In genomic region chr13:98205111-98205510, GRCm38 (mm10) we compare ENCODE assay signal across 9 mouse cellular contexts. TPM values are rescaled to one million over a fixed set of nuclear protein-coding genes. Genes with fewer than 3 reads are reported as not detected.
A peak's percentile ranks its signal among the peaks of the same experiment; 100 is the strongest.
DNase-seq lines count a peak whose midpoint lies in the region; ATAC-seq and TF ChIP-seq lines count a peak whose summit lies in the region.
"Had no signal": no experiment of that assay in that cellular context is flagged by ENCODE, and none has a peak within 500 bp of the region (broad histone marks: within the 10 kb centered on the region; RNA-seq: fewer than 3 reads in every experiment).

No protein-coding gene starts in this region.

- no peak for DNase-seq in heart, postnatal 0 days (ENCODE audit: low spot score)
- DNase-seq in heart, postnatal 36 days: no peak
- peak; percentile 39 for DNase-seq in embryo, embryonic 9.5 days (ENCODE audit: extremely low spot score)
- no peak for DNase-seq in midbrain, postnatal 0 days (ENCODE audit: low spot score)
- no peak for DNase-seq in urinary bladder, adult 2 months (ENCODE audit: low spot score)
- no peak for DNase-seq in right cerebral cortex, postnatal 14 days
- no peak for DNase-seq in gastrocnemius, postnatal 10 days

- H3K36me3 ChIP-seq in heart, postnatal 0 days (replicated peaks; ENCODE audit: control insufficient read depth, insufficient read depth, low read length): no peaks in the 10 kb centered on the region
- no peaks in the 10 kb centered on the region for H3K36me3 ChIP-seq in hindbrain, embryonic 13.5 days
- no peaks in the 10 kb centered on the region for H3K36me3 ChIP-seq in midbrain, postnatal 0 days (ENCODE audit: insufficient read depth, low read length)
- H3K36me3 ChIP-seq: G1E had no signal

- H3K9me3 ChIP-seq in heart, postnatal 0 days (replicated peaks; ENCODE audit: control insufficient read depth, low read length): no peaks in the 10 kb centered on the region
- no peaks in the 10 kb centered on the region for H3K9me3 ChIP-seq in hindbrain, embryonic 13.5 days
- H3K9me3 ChIP-seq in midbrain, postnatal 0 days (ENCODE audit: low read length): no peaks in the 10 kb centered on the region
- H3K9me3 ChIP-seq: G1E had no signal

- no peak for TF ChIP-seq EP300 in heart, postnatal 0 days (IDR thresholded peaks at IDR 0.05; ENCODE audit: low read depth)

- H3K27ac ChIP-seq in heart, postnatal 0 days (ENCODE audit: low read depth): no peak overlapping the region
- H3K27ac ChIP-seq in hindbrain, embryonic 13.5 days: peak overlapping the region; percentile 52
- no peak overlapping the region for H3K27ac ChIP-seq in midbrain, postnatal 0 days (ENCODE audit: low read depth, low read length)

- H3K27me3 ChIP-seq in heart, postnatal 0 days (ENCODE audit: control insufficient read depth, insufficient read depth, low read length): peaks cover 7% of the 10 kb centered on the region; the same call in 1 of the 2 replicates
- peaks cover 16% of the 10 kb centered on the region for H3K27me3 ChIP-seq in hindbrain, embryonic 13.5 days
- no peaks in the 10 kb centered on the region for H3K27me3 ChIP-seq in midbrain, postnatal 0 days (ENCODE audit: insufficient read depth, low read length)

- H3K4me3 ChIP-seq in heart, postnatal 0 days (ENCODE audit: low read depth, low read length): peak overlapping the region; percentile 69
- peak overlapping the region; percentile 61 for H3K4me3 ChIP-seq in hindbrain, embryonic 13.5 days
- peak overlapping the region; percentile 74; the same call in 1 of the 2 replicates for H3K4me3 ChIP-seq in midbrain, postnatal 0 days (ENCODE audit: low read depth, low read length)

- peaks cover 11% of the 10 kb centered on the region for H3K4me1 ChIP-seq in heart, postnatal 0 days (ENCODE audit: control insufficient read depth, insufficient read depth)
- H3K4me1 ChIP-seq in hindbrain, embryonic 13.5 days (replicated peaks): peaks cover 18% of the 10 kb centered on the region
- no peaks in the 10 kb centered on the region for H3K4me1 ChIP-seq in midbrain, postnatal 0 days (ENCODE audit: insufficient read depth, low read length)

- TF ChIP-seq CTCF in heart, postnatal 0 days (IDR thresholded peaks at IDR 0.05; ENCODE audit: low read depth): no peak
- TF ChIP-seq CTCF in midbrain, postnatal 0 days (IDR thresholded peaks at IDR 0.05): no peak

- ATAC-seq in heart, postnatal 0 days (ENCODE audit: insufficient read depth, low read depth): no peak
- ATAC-seq in hindbrain, embryonic 13.5 days (ENCODE audit: low FRiP score): peak; percentile 32; the same call in 1 of the 2 replicates
- ATAC-seq in midbrain, postnatal 0 days (ENCODE audit: low FRiP score): no peak

- intact Hi-C loops in heart, postnatal 36 days (cut with DNase I): loop anchor here (5.0 kb wide), 1 partner anchor 83 kb away; no protein-coding TSS in a partner anchor

- no peak overlapping the region for H3K9ac ChIP-seq in heart, postnatal 0 days (replicated peaks; ENCODE audit: low read depth, low read length)
- H3K9ac ChIP-seq in hindbrain, embryonic 13.5 days: no peak overlapping the region
- no peak overlapping the region for H3K9ac ChIP-seq in midbrain, postnatal 0 days (replicated peaks; ENCODE audit: low read length, poor library complexity, severe bottlenecking)

- WGBS in heart, postnatal 0 days: 44% methylated on average over 8 of the region's 8 CpGs
- WGBS in hindbrain, embryonic 13.5 days: 21% methylated on average over 8 of the region's 8 CpGs
- WGBS in midbrain, postnatal 0 days: 27% methylated on average over 8 of the region's 8 CpGs

- peak overlapping the region; percentile 97 for H3K4me2 ChIP-seq in heart, postnatal 0 days (ENCODE audit: low read depth, low read length)
- H3K4me2 ChIP-seq in hindbrain, embryonic 13.5 days: peak overlapping the region; percentile 96
- H3K4me2 ChIP-seq in midbrain, postnatal 0 days (ENCODE audit: low read depth, low read length, poor library complexity, severe bottlenecking): peak overlapping the region; percentile 72

RNA-seq across cellular contexts. Expression of gene Arhgef28, which starts 1.1 kb away (rescaled TPM):
- 10.5 and 16.2 TPM in 2 replicates for total RNA-seq in heart, postnatal 0 days (2014; rRNA removed; ENCODE audit: low replicate concordance)
- 6.9 and 7.2 TPM in 2 replicates for polyA plus RNA-seq in heart, postnatal 0 days (2015; fragmentation: Nextera tagmentation; extraction: Ambion mirVana)
- 1 to 10 TPM; 4.5 to 4.9 TPM for total RNA-seq in heart, postnatal 36 days (2021)
- polyA plus RNA-seq in hindbrain, embryonic 13.5 days (2015; fragmentation: Nextera tagmentation; extraction: Ambion mirVana): 15.9 and 19.3 TPM in 2 replicates
- 29.1 and 41.5 TPM in 2 replicates for total RNA-seq in midbrain, postnatal 0 days (2014; rRNA removed)
- polyA plus RNA-seq in midbrain, postnatal 0 days (2015; fragmentation: Nextera tagmentation; extraction: Ambion mirVana): 31.2 and 34.3 TPM in 2 replicates
- 12.9 and 13.5 TPM in 2 replicates for polyA plus RNA-seq in urinary bladder, adult 2 months (2012; rRNA removed)
- total RNA-seq in gastrocnemius, postnatal 10 days (2021): 1 to 10 TPM; 5.0 to 6.0 TPM
- polyA plus RNA-seq: G1E had no signal

RNA-seq across cellular contexts. Expression of gene Utp15, which starts 57.7 kb away (rescaled TPM):
- 8.5 and 13.9 TPM in 2 replicates for total RNA-seq in heart, postnatal 0 days (2014; rRNA removed; ENCODE audit: low replicate concordance)
- polyA plus RNA-seq in heart, postnatal 0 days (2015; fragmentation: Nextera tagmentation; extraction: Ambion mirVana): 6.5 and 7.7 TPM in 2 replicates
- total RNA-seq in heart, postnatal 36 days (2021): 1 to 10 TPM; 5.2 to 6.6 TPM
- polyA plus RNA-seq in hindbrain, embryonic 13.5 days (2015; fragmentation: Nextera tagmentation; extraction: Ambion mirVana): 27.3 and 28.2 TPM in 2 replicates
- 24.7 and 35.2 TPM in 2 replicates for total RNA-seq in midbrain, postnatal 0 days (2014; rRNA removed)
- polyA plus RNA-seq in midbrain, postnatal 0 days (2015; fragmentation: Nextera tagmentation; extraction: Ambion mirVana): 24.1 and 26.0 TPM in 2 replicates
- 13.3 and 13.4 TPM in 2 replicates for polyA plus RNA-seq in urinary bladder, adult 2 months (2012; rRNA removed)
- total RNA-seq in gastrocnemius, postnatal 10 days (2021): 1 to 10 TPM; 5.2 to 6.4 TPM

RNA-seq across cellular contexts. Expression of gene Ankra2, which starts 57.8 kb away (rescaled TPM):
- total RNA-seq in heart, postnatal 0 days (2014; rRNA removed; ENCODE audit: low replicate concordance): 12.3 and 40.9 TPM in 2 replicates
- polyA plus RNA-seq in heart, postnatal 0 days (2015; fragmentation: Nextera tagmentation; extraction: Ambion mirVana): 18.5 and 19.3 TPM in 2 replicates
- total RNA-seq in heart, postnatal 36 days (2021): 10 to 100 TPM; 36.4 to 39.9 TPM
- polyA plus RNA-seq in hindbrain, embryonic 13.5 days (2015; fragmentation: Nextera tagmentation; extraction: Ambion mirVana): 62.0 and 62.3 TPM in 2 replicates
- 81.8 and 102 TPM in 2 replicates for total RNA-seq in midbrain, postnatal 0 days (2014; rRNA removed)
- polyA plus RNA-seq in midbrain, postnatal 0 days (2015; fragmentation: Nextera tagmentation; extraction: Ambion mirVana): 102 and 109 TPM in 2 replicates
- polyA plus RNA-seq in urinary bladder, adult 2 months (2012; rRNA removed): 37.4 and 47.6 TPM in 2 replicates
- total RNA-seq in gastrocnemius, postnatal 10 days (2021): 10 to 100 TPM; 16.0 to 17.3 TPM
